Mouse (Mus musculus) T-helper 1 cell (primary cell): ENCODE data around the gene Smurf2.

Source experiments
- in situ Hi-C: fragments of 300-600 bp; cut with MboI, MseI; formaldehyde crosslinking; loops from one replicate; pipeline ENCODE4 v1.15.1; 2025; ENCODE audit warnings: high pct_unique_total_duplicates

Gene Smurf2

DNA sequence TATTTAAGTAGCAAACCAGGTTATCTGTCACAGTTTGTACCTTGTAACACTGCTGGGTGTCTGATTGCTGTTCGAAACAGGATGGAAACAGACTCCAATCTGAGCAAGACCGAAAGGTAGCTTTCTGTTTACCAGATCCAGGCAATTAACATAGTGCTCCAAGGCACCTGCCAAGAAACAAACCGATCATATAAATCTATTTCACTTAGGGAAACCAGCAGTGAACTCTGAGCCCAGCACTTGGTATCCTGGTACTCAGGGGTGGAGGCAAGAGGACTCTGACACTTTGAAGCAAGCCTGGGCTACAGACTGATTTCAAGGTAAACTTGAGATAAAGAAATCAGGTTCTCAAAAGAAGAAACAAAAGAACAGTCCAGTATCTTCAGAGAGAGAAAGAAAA is 143.1 kb downstream of the Smurf2 start:
- in situ Hi-C loops = loop anchor here (5.0 kb wide), 1 partner anchor 35 kb away; no protein-coding TSS in a partner anchor

DNA sequence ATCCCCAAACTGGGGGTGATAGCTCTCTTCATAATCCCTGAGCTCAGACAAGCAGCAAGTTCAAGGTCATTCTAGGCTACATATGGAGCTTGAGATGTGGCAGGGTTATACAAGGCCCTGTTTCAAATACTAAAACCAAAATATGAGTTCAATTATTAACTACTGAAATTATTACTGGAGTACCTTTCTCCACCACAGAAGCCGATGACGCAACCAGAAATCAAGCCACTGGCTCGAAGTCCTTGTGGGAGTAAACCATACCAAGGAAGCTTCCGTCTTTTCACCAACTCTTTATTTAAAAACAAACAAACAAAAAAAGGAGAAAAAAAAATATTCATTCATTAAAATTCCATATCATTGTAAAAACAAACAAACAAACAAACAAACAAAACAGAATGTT is 143.6 kb downstream of the Smurf2 start:
- in situ Hi-C loops = loop anchor here (5.0 kb wide), 1 partner anchor 35 kb away; no protein-coding TSS in a partner anchor

DNA sequence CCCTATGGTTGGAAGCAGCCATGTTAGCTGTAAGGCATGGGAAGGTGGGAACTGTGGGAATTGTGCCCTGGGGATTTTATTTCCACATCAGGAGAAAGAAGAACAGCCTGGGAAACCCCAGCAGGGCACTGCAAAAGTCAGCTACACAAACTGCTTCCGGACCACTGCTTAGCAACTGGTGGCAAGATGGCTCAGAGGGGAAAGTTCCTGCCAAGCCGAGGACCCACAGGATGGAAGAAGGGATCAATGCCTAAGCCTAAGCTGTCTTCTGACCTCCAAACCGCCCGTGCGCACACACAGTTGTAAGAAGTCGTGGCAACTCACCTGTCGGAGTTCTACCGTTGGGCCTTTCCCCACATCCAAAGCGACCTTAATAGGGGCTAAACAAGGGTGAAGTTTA is 147.5 kb downstream of the Smurf2 start:
- in situ Hi-C loops = no loop called here

DNA sequence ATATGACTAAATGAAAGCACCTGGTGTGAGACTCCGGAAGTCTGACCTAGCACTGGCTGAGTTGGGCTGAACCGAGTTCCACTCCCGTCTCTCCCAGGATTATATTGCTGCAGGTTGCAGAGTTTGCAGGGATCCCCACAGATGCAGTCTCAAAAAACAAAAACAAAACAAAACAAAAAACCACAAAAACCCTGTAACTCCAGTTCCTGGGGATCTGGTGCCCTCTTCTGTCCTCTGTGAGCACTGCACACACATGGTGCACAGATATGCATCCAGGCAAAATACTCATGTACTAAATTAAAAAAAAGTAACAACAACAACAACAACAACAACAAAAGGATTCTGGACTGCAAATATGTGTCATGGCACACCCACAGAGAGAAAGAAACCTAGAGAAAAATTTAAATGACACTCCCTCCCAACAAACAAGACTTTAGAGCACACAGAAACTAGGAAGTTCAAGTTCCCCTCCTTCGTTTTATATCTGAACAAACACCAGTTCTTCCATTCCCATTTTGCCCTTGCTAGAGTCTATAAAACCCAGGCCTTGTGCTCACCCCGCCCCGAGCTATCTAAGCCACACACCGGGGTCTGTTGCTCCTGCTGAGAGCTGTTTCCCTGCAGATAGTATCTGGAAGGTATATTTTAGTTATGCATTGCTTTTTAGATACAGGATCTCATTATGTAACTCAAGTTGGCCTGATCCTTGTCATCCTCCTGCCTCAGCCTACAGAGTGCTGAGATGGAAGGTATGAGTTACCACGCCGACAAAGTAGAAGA is 150.1 kb downstream of the Smurf2 start:
- in situ Hi-C loops = no loop called here
